Mouse (Mus musculus): Measurements from ENCODE around the gene Sdf4. TPM values are rescaled to one million over a fixed set of nuclear protein-coding genes. Genes with fewer than 3 reads are reported as not detected.
A peak's percentile ranks its signal among the peaks of the same experiment; 100 is the strongest.

Gene Sdf4
- total and polyA plus RNA-seq, 3 experiments: 111 to 117 TPM; not detected in 1

- no peak for TF ChIP-seq CTCF (IDR thresholded peaks at IDR 0.05 in 2 of 3, conservative IDR thresholded peaks at IDR 0.05 in 1 of 3; ENCODE audit: control insufficient read depth in 1 of 3, insufficient read depth in 1 of 3, low read depth in 2 of 3, low read length in 3 of 3, poor library complexity in 1 of 3, severe bottlenecking in 1 of 3)
- TF ChIP-seq BHLHE40 (IDR thresholded peaks at IDR 0.05; ENCODE audit: borderline replicate concordance, low read depth, low read length): no peak; the same call in 1 of the 2 replicates
- no peak for TF ChIP-seq MEF2A (IDR thresholded peaks at IDR 0.05; ENCODE audit: extremely low read depth, insufficient replicate concordance, low read depth, low read length, poor library complexity, severe bottlenecking)
- no peak for TF ChIP-seq E2F4 (IDR thresholded peaks at IDR 0.05; ENCODE audit: borderline replicate concordance, low read depth, low read length)
- TF ChIP-seq MAZ (IDR thresholded peaks at IDR 0.05; ENCODE audit: low read depth, low read length): 0 out of 2 replicates have a peak, but pooled peaks have one; percentile 16
- peak; percentile 61 for TF ChIP-seq CHD2 (IDR thresholded peaks at IDR 0.05; ENCODE audit: low read length)
- TF ChIP-seq EP300 (IDR thresholded peaks at IDR 0.05; ENCODE audit: low read depth in 1 of 2, low read length in 2 of 2): peak in 1 of 2 experiments; percentile 68; a peak in 2 of 4 replicates
- no peak for TF ChIP-seq MYB (IDR thresholded peaks at IDR 0.05; ENCODE audit: low read depth, low read length)
- TF ChIP-seq RCOR1 (IDR thresholded peaks at IDR 0.05; ENCODE audit: low read depth, low read length): 0 out of 2 replicates have a peak, but pooled peaks have one; percentile 26
- TF ChIP-seq TAL1 (IDR thresholded peaks at IDR 0.05; ENCODE audit: low read length): no peak
- no peak; a peak in 1 of 4 replicates for TF ChIP-seq POLR2A (IDR thresholded peaks at IDR 0.05; ENCODE audit: control insufficient read depth in 1 of 2, insufficient read depth in 1 of 2, low read depth in 1 of 2, low read length in 2 of 2, poor library complexity in 1 of 2)
- no peak for TF ChIP-seq GABPA (IDR thresholded peaks at IDR 0.05; ENCODE audit: low read depth, low read length)
- TF ChIP-seq NRF1 (IDR thresholded peaks at IDR 0.05; ENCODE audit: insufficient read depth, low read depth, low read length, poor library complexity, severe bottlenecking): 0 out of 2 replicates have a peak, but pooled peaks have one; percentile 6
- TF ChIP-seq ELF1 (IDR thresholded peaks at IDR 0.05; ENCODE audit: low read depth, low read length): peak; percentile 58; the same call in 1 of the 2 replicates
These were observed 39.1 kb downstream of the Sdf4 start (continued) for GRCm38 (mm10) chr4:156031593-156032391.

GRCm38 (mm10) chr4:156032856-156033255 lies 40.2 kb downstream of the Sdf4 start:
- no peaks in the 10 kb centered on the region for H3K27me3 ChIP-seq (ENCODE audit: control insufficient read depth in 1 of 2, insufficient read depth in 2 of 2, low read length in 2 of 2)
- no peaks in the 10 kb centered on the region for H3K79me2 ChIP-seq (ENCODE audit: control insufficient read depth, insufficient read depth, low read length, poor library complexity)
- peaks cover 0 to 12% of the 10 kb centered on the region in 2 experiments; a peak in 2 of 4 replicates for H3K36me3 ChIP-seq (ENCODE audit: control insufficient read depth in 1 of 2, insufficient read depth in 2 of 2, low read length in 2 of 2)
- no peaks in the 10 kb centered on the region for H3K9me3 ChIP-seq (replicated peaks; ENCODE audit: insufficient read depth, low read length)
- no peak overlapping the region for H3K9ac ChIP-seq (ENCODE audit: control insufficient read depth, low read depth, low read length, poor library complexity, severe bottlenecking)
- DNase-seq (ENCODE audit: low read depth, low spot score): peak; percentile 49
- H3K4me3 ChIP-seq (ENCODE audit: control insufficient read depth in 1 of 2, insufficient read depth in 1 of 2, low read depth in 2 of 2, low read length in 2 of 2): no peak overlapping the region
- peaks cover 11 to 21% of the 10 kb centered on the region in 2 experiments for H3K4me1 ChIP-seq (ENCODE audit: control insufficient read depth in 1 of 2, insufficient read depth in 2 of 2, low read length in 2 of 2)
- TF ChIP-seq SIN3A (IDR thresholded peaks at IDR 0.05; ENCODE audit: low read length) (peak; percentile 11; the same call in 1 of the 2 replicates), MYB (IDR thresholded peaks at IDR 0.05; ENCODE audit: low read depth, low read length) (no peak), CTCF (IDR thresholded peaks at IDR 0.05 in 2 of 3, conservative IDR thresholded peaks at IDR 0.05 in 1 of 3; ENCODE audit: control insufficient read depth in 1 of 3, insufficient read depth in 1 of 3, low read depth in 2 of 3, low read length in 3 of 3, poor library complexity in 1 of 3, severe bottlenecking in 1 of 3) (no peak; a peak in 1 of 6 replicates), POLR2AphosphoS2 (IDR thresholded peaks at IDR 0.05; ENCODE audit: low read length) (no peak), MEF2A (IDR thresholded peaks at IDR 0.05; ENCODE audit: extremely low read depth, insufficient replicate concordance, low read depth, low read length, poor library complexity, severe bottlenecking) (no peak), POLR2A (IDR thresholded peaks at IDR 0.05; ENCODE audit: control insufficient read depth in 1 of 2, insufficient read depth in 1 of 2, low read depth in 1 of 2, low read length in 2 of 2, poor library complexity in 1 of 2) (no peak), ZKSCAN1 (IDR thresholded peaks at IDR 0.05; ENCODE audit: low read depth, low read length) (no peak), SMC3 (IDR thresholded peaks at IDR 0.05; ENCODE audit: low read depth, low read length) (no peak), MAX (IDR thresholded peaks at IDR 0.05; ENCODE audit: low read length) (0 out of 2 replicates have a peak, but pooled peaks have one; percentile 19), USF2 (IDR thresholded peaks at IDR 0.05; ENCODE audit: borderline replicate concordance in 1 of 2, insufficient read depth in 1 of 2, low read depth in 1 of 2, low read length in 2 of 2) (no peak), UBTF (IDR thresholded peaks at IDR 0.05; ENCODE audit: borderline replicate concordance, insufficient read depth, low read depth, low read length) (no peak), KAT2A (conservative IDR thresholded peaks at IDR 0.05; ENCODE audit: low read depth, low read length) (no peak), TCF12 (IDR thresholded peaks at IDR 0.05; ENCODE audit: low read depth, low read length) (no peak), ETS1 (IDR thresholded peaks at IDR 0.05; ENCODE audit: low read depth, low read length) (0 out of 2 replicates have a peak, but pooled peaks have one; percentile 11), MAFK (IDR thresholded peaks at IDR 0.05; ENCODE audit: borderline replicate concordance, low read depth, low read length) (no peak), NELFE (IDR thresholded peaks at IDR 0.05; ENCODE audit: low read depth, low read length) (no peak), E2F4 (IDR thresholded peaks at IDR 0.05; ENCODE audit: borderline replicate concordance, low read depth, low read length) (no peak), ZC3H11A (IDR thresholded peaks at IDR 0.05; ENCODE audit: low read depth, low read length) (no peak), BHLHE40 (IDR thresholded peaks at IDR 0.05; ENCODE audit: borderline replicate concordance, low read depth, low read length) (no peak), TBP (IDR thresholded peaks at IDR 0.05; ENCODE audit: low read depth, low read length) (no peak), ZNF384 (IDR thresholded peaks at IDR 0.05; ENCODE audit: low read depth, low read length) (no peak), CHD2 (IDR thresholded peaks at IDR 0.05; ENCODE audit: low read length) (no peak)
- H3K27ac ChIP-seq (ENCODE audit: control insufficient read depth, low read depth, low read length): peak overlapping the region; percentile 46

All from MEL (cell line).